Mouse (Mus musculus) activated CD4-positive, CD25-positive, alpha-beta regulatory T cell, adult 4 months (primary cell): ENCODE measurements around the gene Dpep1. TPM values are rescaled to one million over a fixed set of nuclear protein-coding genes. Genes with fewer than 3 reads are reported as not detected.

ENCODE experiments used
- ATAC-seq: one replicate; pipeline ENCODE4 v1.8.0; 2017
- polyA plus RNA-seq, 2 experiments: library from polyadenylated mRNA; unstranded; fragments of 100-300 nt; shearing (Covaris generic); gene quantifications; one replicate each; pipeline ENCODE4 v1.2.1; 2017

The Dpep1 gene
- polyA plus RNA-seq, 2 experiments from 2014 or later = not detected

DNA sequence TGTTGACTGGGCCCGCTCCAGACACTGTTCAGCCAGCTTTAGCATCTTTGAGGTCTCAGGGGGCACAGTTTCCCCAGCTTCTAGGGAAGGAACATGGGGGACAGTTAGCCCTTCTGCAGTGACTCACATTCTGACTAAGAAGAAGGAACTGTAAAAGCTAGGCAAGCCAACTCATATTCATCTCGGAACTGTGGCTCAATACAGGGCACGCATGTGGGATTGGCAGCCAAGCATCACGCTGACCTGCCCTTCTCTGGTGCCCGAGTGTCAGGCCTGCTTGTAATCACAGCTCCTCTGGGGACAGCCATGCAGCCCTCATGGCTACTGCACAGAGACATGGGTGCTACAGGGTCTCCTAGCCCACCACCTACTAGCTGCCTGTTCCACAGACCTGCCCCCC is 64.9 kb downstream of the Dpep1 start:
- ATAC-seq = no peak

Other genes starting within 250 kb of the Dpep1 start
- 10 to 100 TPM; 75.8 to 77.3 TPM for gene Ankrd11, start 144.0 kb upstream of the Dpep1 start, polyA plus RNA-seq
- 10 to 100 TPM; 11.4 to 21.1 TPM for gene Spg7, start 123.3 kb upstream of the Dpep1 start, polyA plus RNA-seq
- gene Rpl13, start 83.9 kb upstream of the Dpep1 start, polyA plus RNA-seq = 1,000 to 10,000 TPM; 2,503 to 2,608 TPM
- gene Cpne7, start 68.9 kb upstream of the Dpep1 start, polyA plus RNA-seq = 1 to 10 TPM in 1 of 2 experiments, under 1 TPM in 1; 0.65 to 2.2 TPM
- gene Sult5a1, start 27.9 kb upstream of the Dpep1 start, polyA plus RNA-seq = not detected
- gene Chmp1a, start 26.5 kb downstream of the Dpep1 start, polyA plus RNA-seq = 100 to 1,000 TPM; 108 to 109 TPM
- not detected for gene Spata33, start 26.6 kb downstream of the Dpep1 start, polyA plus RNA-seq
- 10 to 100 TPM; 12.0 to 21.3 TPM for gene Cdk10, start 38.6 kb downstream of the Dpep1 start, polyA plus RNA-seq
- gene Spata2l, start 50.0 kb downstream of the Dpep1 start, polyA plus RNA-seq = 1 to 10 TPM; 7.7 to 8.8 TPM
- 1 to 10 TPM; 3.6 to 4.7 TPM for gene Zfp276, start 68.0 kb downstream of the Dpep1 start, polyA plus RNA-seq
- 1 to 10 TPM; 7.1 to 7.2 TPM for gene Vps9d1, start 68.1 kb downstream of the Dpep1 start, polyA plus RNA-seq
- gene Fanca, start 132.3 kb downstream of the Dpep1 start, polyA plus RNA-seq = 1 to 10 TPM; 4.2 to 5.3 TPM
- gene Spire2, start 146.5 kb downstream of the Dpep1 start, polyA plus RNA-seq = not detected
- gene Tcf25, start 187.5 kb downstream of the Dpep1 start, polyA plus RNA-seq = 10 to 100 TPM; 84.9 to 92.3 TPM
- not detected for gene Mc1r, start 220.9 kb downstream of the Dpep1 start, polyA plus RNA-seq
- gene Tubb3, start 225.2 kb downstream of the Dpep1 start, polyA plus RNA-seq = under 1 TPM; 0.53 to 0.68 TPM
- gene Def8, start 237.3 kb downstream of the Dpep1 start, polyA plus RNA-seq = 10 to 100 TPM in 1 of 2 experiments, 1 to 10 TPM in 1; 5.6 to 11.1 TPM